Mouse (Mus musculus): ENCODE results near the gene Nup107.
"Not testable (repeated sequence)": the region's sequence is repeated elsewhere in the genome, so short reads cannot be mapped to it uniquely, and the experiment has no call there.

The Nup107 gene

GRCm38 (mm10) chr10:117763588-117764190, 28.8 kb downstream of the Nup107 start:
- no peak for DNase-seq

- DNase-seq: no peak
Observed at GRCm38 (mm10) chr10:117762966-117763365, 29.5 kb downstream of the Nup107 start.

GRCm38 (mm10) chr10:117762281-117762830, 30.1 kb downstream of the Nup107 start:
- DNase-seq: no peak

GRCm38 (mm10) chr10:117761551-117761950, 31.0 kb downstream of the Nup107 start:
- DNase-seq: no peak

- no peak for DNase-seq
Observed at GRCm38 (mm10) chr10:117760831-117761335, 31.6 kb downstream of the Nup107 start.

GRCm38 (mm10) chr10:117759844-117760630, 32.5 kb downstream of the Nup107 start:
- no peak for DNase-seq

- no peak for DNase-seq
Observed at GRCm38 (mm10) chr10:117758749-117759727, 33.5 kb downstream of the Nup107 start.

GRCm38 (mm10) chr10:117758344-117758743, 34.2 kb downstream of the Nup107 start:
- not testable (repeated sequence) for DNase-seq

GRCm38 (mm10) chr10:117757796-117758342, 34.6 kb downstream of the Nup107 start:
- no peak for DNase-seq

- DNase-seq: no peak
Observed at GRCm38 (mm10) chr10:117757259-117757658, 35.2 kb downstream of the Nup107 start.

GRCm38 (mm10) chr10:117756784-117757183, 35.7 kb downstream of the Nup107 start:
- DNase-seq: no peak

GRCm38 (mm10) chr10:117755799-117756467, 36.6 kb downstream of the Nup107 start:
- DNase-seq: no peak

GRCm38 (mm10) chr10:117755086-117755798, 37.3 kb downstream of the Nup107 start:
- DNase-seq: no peak

GRCm38 (mm10) chr10:117754609-117754940, 37.9 kb downstream of the Nup107 start:
- DNase-seq: no peak

GRCm38 (mm10) chr10:117753711-117754608, 38.5 kb downstream of the Nup107 start:
- DNase-seq: no peak

- DNase-seq: no peak
Observed at GRCm38 (mm10) chr10:117752851-117753647, 39.5 kb downstream of the Nup107 start.

GRCm38 (mm10) chr10:117752304-117752821, 40.1 kb downstream of the Nup107 start:
- no peak for DNase-seq

GRCm38 (mm10) chr10:117751744-117752143, 40.8 kb downstream of the Nup107 start:
- DNase-seq: no peak

- no peak for DNase-seq
Observed at GRCm38 (mm10) chr10:117751282-117751610, 41.3 kb downstream of the Nup107 start.
